Mouse (Mus musculus): ENCODE measurements around the gene Rras.

Gene Rras

GRCm38 (mm10) chr7:45017242-45018061 lies at the start of gene Rras:
Gene Rras (plus strand): TSS chr7:45017961.
- DNase-seq (ENCODE audit: low spot score in 2 of 2): peak; percentile 91 to 93

DNA sequence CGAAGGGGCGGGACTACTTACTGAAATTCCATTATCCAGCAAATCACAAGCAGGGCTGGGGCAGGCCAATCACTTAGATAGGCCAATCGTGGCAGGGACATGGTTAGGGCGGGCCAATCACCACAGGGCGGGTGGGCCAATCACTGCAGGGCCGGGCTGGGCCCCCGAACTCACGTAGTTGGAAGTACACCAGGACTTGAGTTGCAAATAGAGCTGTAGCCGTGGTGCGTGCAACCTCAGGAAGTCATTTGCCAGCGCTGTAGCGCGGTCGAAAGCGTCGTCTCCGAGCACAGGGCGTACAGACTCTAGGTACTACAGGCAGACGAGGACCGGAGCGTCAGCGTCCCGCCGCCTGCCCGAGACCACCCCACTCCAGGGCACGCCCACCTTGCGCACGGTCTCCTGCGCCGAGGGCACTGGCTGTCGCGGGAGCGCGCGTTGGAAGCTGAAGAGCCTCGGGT lies 47.5 kb upstream of the Rras start:
- DNase-seq (ENCODE audit: low spot score in 2 of 2): peak in 1 of 2 experiments; percentile 84

- DNase-seq (ENCODE audit: low spot score in 2 of 2): no peak
These were observed 46.6 kb upstream of the Rras start for GRCm38 (mm10) chr7:44971142-44971541.

DNA sequence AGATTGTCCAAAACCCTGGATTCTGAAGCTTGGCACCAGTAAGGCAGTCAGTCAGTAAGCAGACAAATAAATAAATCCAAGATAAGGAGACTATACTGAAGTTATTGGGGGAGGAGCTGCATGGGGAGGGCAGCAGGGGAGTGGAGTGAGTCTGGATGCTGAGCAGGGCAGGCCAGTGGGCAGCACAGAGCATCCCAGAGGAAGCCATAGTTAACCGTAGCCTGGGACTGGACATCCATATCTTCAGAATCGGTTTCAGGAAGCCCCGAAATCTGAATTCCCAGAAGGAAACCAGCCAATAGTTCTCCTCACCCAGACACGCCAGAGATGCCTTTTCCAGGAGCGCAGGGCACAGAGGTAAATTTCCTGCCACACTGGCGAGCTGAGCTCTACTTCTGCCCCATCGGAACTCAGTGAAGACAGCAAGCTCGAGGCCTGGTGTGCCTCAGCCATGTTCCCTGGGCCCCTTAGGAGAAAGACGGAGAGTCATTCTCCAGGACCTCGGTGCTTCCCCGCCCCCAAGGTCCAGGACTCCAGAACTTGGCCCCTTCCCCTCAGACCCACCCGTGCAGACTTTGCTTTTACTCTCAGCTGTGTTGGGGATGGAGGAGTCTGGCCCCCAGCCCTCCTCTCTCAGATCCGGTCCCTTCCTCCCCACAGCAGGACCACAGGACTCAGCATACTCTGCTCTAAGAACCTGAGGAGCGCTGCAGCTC lies 44.2 kb upstream of the Rras start:
- no peak for DNase-seq (ENCODE audit: low spot score in 2 of 2)

DNA sequence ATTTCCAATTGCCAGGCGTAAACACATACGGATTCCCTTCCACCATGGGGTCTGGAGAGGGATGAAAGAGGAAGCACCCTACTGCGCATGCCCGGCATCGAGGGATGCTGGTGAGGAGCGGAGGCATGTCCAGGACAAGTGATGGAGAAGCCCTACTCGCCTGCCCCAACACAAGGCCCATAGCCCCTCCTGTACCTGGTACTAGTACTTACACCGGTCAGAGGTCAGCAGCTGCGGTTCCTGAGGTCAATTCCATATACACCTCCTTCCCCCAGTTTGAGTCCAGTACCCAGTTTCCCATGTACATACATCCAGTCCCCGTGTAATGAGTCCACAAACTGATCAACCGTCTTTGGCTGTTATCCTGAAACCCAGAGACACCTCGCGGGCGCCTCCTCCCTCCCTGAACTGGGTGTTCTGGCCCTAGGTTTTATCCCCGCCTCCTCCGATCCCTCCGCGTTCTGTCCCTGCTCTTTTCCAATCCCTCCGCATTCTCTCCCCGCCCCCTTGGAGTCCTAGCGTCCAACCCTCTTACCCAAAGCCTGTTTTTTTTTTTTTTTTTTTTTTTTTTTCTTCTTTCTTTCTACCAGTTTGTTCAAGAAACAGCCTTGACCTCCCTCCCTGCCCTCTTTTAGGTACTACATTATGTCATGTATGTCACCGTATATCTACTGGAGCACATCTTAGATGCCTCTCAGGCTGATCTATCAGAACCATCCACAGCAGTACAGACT lies 43.2 kb upstream of the Rras start, which contains the start of gene Cpt1c:
TSS of gene Cpt1c (minus strand) at position 469 of the 734 bp plus-strand sequence.
- peak; percentile 66 to 93 for DNase-seq (ENCODE audit: low spot score in 2 of 2)

DNA sequence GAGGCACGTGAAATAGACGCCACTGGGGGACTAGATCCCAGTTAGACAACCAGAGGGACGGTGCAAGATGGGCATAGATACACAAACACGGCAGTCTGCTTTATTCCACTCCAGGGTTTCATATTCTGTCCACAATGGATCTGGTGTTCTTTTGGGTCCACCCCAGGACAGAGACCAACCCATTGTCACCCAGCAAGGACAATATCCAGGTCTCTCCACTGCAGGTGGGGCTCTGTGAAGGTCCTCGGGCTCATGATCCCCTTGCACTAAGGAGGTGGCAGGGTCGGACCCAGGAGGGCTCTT lies 42.7 kb upstream of the Rras start:
- DNase-seq (ENCODE audit: low spot score in 2 of 2): no peak

GRCm38 (mm10) chr7:44978300-44978699 lies 39.5 kb upstream of the Rras start:
- DNase-seq (ENCODE audit: low spot score in 2 of 2): no peak

DNA sequence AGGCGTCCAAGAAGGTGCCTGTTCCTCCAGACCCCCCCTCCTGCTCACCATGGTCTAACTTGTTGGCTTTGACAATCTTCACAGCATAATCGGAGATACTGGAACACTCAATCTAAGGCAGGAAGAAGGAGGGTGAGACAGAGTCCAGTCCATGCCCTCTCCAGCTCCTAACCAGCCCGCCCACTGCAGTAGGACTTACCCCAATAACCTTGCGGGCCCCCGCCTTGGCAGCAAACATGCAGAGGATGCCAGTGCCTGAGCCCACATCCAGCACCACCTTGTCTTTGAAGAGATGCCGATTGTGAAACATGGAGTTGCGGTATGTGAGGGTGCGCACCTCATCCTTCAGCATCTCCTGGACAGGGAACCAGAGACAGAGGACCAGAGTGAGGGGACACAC lies 36.2 kb upstream of the Rras start:
- DNase-seq (ENCODE audit: low spot score in 2 of 2): no peak

DNA sequence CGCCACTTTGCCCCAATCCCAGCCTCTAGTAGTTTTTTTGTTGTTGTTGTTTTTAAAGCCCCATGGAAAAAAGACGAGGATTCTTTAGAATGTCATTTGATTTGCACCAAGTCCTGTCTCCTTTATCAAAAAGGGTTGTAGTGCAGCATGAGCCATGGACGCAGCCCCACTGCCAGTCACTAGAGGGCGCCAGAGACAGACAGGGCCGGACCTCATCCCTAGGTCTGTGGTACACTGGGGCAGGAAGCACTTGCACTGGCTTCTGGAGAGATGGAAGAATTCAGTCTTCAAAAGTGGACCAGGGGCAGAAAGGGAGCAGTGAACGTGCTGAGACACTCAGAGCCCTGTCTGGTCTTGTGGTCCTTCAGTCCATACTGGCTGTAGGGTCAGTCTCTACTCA lies 34.7 kb upstream of the Rras start:
- DNase-seq (ENCODE audit: low spot score in 2 of 2): peak in 1 of 2 experiments; percentile 87

DNA sequence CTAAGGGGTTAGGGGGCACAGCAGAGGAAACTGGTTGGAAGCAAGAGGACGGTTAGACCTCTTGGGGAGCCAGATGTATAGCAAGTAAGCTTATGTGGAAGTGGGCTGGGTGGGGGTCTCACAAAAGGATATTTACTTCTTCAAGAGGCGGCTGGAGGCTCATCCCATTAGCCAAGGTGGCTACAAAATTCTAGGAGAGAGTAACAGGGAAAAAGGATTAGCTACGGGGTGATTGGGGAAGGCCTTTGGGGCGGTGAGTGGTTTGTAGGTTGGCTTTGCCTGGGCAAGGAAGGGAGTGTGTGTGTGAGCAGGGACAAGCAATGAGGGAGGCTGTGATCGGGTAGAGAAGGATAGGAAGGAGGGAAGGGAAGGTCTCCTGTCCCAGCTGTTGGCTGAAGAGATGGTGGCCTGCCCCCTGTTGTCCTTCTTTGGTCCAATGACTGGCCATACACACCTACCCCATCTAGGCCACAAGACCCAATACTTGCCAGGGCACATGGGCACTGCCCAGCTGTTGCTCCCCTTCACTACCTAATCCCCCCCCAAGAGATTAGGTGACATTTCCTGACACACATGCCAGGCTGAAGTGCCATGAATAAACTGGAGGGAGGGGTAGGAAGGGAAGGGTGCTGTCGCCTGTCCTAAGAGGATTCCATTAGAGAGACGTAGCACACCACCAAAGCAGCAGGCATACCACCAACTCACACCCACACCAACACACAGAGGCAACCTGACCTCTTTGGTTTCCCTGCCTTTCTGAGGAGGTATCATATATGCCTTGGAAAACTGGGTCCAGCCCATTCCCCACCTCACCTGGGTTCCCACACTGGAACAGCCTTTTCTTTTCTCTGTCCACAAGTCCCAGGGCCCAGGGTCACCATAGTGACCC lies 33.6 kb upstream of the Rras start:
- no peak for DNase-seq (ENCODE audit: low spot score in 2 of 2)

- no peak for DNase-seq (ENCODE audit: low spot score in 2 of 2)
These were observed 33.0 kb upstream of the Rras start for GRCm38 (mm10) chr7:44984833-44985164.

- peak in 1 of 2 experiments; percentile 55 for DNase-seq (ENCODE audit: low spot score in 2 of 2)
These were observed 32.1 kb upstream of the Rras start for GRCm38 (mm10) chr7:44985595-44986191.

DNA sequence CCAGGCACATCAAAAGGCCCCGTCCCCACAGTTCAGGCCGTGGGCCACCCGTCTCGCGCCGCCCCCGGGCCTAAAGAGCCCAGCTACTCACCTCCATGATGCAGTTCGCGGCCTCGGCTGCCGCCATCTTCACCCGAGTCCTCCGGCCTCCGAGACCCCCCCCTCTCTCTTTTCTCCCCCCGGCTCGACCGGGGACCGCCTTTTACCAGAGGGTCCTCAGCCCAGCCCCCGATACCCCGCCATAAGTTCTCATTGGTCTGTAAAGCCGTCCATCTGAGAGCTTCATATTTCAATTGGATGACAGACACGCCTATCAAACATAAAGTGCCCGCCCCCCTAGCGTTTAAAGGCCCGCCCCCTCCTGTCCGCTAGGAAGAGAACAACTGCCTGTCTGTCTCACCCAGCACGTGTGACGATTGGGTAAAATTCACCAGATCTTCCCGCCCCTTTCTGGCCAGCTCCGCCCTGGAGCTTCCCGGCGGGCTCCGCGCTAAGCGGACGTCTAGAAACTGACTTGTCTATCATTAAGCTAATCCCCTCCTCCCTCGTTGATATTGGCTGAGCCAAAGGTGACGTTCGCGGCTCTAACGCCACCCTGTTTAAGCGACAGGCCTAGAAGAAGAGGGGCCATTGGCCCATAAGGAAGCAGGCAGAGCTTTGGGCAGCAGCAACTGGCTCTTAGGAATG lies 31.4 kb upstream of the Rras start, which contains the start of gene Prmt1:
TSS of gene Prmt1 (minus strand) at position 377 of the 687 bp plus-strand sequence.
- peak; percentile 99 to 100 for DNase-seq (ENCODE audit: low spot score in 2 of 2)

DNA sequence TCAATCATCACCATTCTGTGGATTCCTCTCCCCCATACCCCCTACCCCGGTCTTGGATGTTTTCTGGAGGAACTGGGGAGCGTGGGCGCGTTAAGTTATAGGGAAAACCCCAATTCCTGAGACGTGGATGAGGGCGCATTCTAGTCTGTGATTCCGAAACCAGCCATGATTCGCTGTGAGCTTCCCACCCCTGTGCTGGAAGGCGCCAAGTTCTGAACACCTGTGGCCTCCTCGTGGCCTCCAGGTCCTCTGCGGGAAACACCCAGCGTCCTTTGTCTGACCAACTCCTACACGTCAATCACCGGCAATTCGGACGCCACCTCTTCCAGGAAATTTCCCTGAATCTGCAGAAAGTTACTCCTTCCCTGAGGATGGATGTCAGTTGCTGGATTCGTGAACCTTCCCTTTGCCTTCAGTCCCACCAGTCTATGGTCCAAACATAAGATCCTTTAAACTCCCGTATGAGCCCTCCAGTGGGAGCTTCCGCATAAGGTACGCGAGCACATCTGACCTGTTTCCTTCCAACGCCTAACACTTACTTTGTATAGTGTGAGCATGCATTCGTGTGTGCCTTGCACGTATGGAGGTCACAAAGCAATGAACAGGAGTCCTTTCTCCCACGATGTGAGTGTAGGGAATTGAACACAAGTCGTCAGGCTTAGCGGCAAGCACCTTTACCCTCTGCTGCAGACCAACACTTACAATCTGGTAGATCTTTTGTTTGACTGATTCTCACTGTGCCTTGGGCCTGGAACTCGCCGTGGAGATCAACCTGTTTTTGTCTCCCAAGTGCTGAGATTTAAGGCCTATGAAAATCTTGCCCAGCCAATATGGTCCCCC lies 30.7 kb upstream of the Rras start:
- no peak for DNase-seq (ENCODE audit: low spot score in 2 of 2)

DNA sequence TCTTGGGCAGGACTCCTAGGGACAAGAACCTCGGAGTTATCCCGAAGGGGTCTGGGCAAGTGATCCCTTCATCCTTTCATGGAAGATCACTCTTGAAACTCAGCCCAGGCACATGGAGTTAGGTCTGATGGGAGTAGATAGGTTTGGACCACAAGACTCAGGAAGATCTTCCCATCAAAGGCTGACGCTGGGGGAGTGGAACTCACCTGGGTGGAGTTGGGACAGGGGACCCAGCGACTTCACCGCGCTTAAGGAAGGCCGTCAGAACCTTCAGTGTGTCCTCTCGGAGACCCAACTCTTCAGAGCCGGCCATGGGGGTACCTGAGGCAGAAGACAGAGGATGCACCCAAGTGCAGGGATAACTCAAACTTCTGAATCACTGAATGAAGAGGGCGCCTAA lies 21.1 kb upstream of the Rras start:
- no peak for DNase-seq (ENCODE audit: low spot score in 2 of 2)

DNA sequence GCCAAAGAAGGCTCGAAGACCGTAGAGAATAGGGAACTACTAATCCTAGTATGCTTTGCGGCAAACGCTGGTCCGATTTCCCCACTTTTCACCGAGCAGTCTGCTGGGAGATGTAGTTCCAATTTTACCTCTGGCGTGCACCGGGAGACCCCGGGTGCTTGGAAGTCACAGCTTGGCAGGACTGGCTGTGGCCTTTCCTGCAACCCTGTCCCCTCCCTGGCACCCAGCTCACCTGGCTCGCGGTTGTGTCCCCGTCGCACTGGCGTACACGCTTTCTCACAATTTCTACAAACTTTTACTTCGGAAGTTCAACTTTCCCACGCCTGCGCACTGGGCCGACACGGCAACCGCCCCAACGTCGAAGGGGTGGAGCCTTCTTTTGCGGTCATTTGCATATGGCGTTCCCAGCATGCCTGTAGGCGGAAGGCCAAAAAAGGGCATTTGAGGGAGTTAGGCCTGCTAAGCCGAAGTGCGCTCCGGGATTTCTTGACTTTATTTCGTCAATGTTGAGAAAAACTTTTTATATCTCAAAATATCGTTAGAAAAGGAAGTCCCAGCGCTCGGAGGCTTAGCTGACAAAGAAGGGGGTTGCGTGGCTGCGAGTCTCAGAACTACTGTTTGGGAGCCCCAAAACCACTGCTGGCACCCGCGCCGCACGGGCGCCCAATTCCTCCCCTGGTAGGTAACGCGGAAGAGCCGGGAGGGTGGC lies 20.4 kb upstream of the Rras start, which contains the start of gene Irf3:
TSS of gene Irf3 (plus strand) at position 418 of the 709 bp plus-strand sequence.
- DNase-seq (ENCODE audit: low spot score in 2 of 2): peak; percentile 87 to 96

GRCm38 (mm10) chr7:44997940-44998428 lies 19.8 kb upstream of the Rras start:
- DNase-seq (ENCODE audit: low spot score in 2 of 2): no peak

- no peak for DNase-seq (ENCODE audit: low spot score in 2 of 2)
These were observed 19.2 kb upstream of the Rras start, which contains the start of gene Bcl2l12 for GRCm38 (mm10) chr7:44998501-44998955. Gene Bcl2l12 (minus strand): TSS chr7:44998712.
